Mouse (Mus musculus) heart, postnatal 4 days (tissue): Measurements from ENCODE around the gene Jdp2. TPM values are rescaled to one million over a fixed set of nuclear protein-coding genes. Genes with fewer than 3 reads are reported as not detected.

Experiments used
- DNase-seq: peaks from one replicate; pipeline ENCODE4 v3.0.0; 2021
- total RNA-seq, 2 experiments: library from RNA; stranded (reverse); gene quantifications; 2 replicates each; pipeline ENCODE4 v1.2.3; 2021

The Jdp2 gene
- total RNA-seq, 2 experiments from 2014 or later: 9.1 to 12.2 TPM

DNA sequence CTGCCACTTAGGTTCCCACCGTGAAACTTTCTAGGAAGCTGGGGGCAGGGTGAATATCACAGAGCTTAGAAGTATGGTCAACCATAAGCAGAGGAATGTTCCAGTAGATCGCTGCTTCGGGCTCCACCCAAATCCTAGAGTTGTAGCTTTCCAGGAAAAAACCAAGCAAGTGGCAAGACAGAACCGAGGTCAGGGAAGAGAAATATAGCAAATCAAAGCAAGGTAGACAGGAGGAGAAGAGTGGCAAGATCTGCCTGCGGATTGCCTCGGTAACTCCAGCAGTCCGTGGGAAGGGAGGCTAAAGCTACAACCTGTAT, 88.3 kb downstream of the Jdp2 start:
- DNase-seq: no peak

DNA sequence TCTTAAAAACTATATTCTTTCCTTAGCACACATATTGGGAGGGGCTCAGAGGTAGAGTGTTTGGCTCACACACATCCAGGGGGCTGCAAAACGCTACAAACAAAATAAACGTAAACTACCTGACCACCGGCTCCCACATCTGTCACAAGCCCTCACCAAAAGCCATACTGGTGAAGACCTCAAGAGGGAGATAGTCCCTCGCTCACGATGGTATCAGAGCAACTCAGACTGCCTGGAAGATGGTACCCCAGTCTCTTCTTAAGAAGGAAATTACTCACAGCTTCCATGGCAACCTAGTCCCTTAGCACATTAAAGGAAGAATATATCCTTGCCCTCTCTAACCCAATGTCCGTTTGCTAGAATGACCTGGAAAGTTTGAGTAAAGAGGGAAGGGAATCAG, 89.0 kb downstream of the Jdp2 start:
- DNase-seq: no peak

Other genes with a start within 250 kb of the Jdp2 start
- gene Tmed10, start 224.2 kb upstream of the Jdp2 start, total RNA-seq: 100 to 1,000 TPM; 195 to 196 TPM
- 1 to 10 TPM; 5.6 to 9.9 TPM for gene Fos, start 125.1 kb upstream of the Jdp2 start, total RNA-seq
- 1 to 10 TPM in 1 of 2 experiments, under 1 TPM in 1; 0.74 to 1.5 TPM for gene Batf, start 87.6 kb downstream of the Jdp2 start, total RNA-seq
- gene Flvcr2, start 147.5 kb downstream of the Jdp2 start, total RNA-seq: 1 to 10 TPM; 4.9 to 6.0 TPM
- gene Erg28, start 225.5 kb downstream of the Jdp2 start, total RNA-seq: 10 to 100 TPM; 15.2 to 19.0 TPM
- gene Ttll5, start 225.6 kb downstream of the Jdp2 start, total RNA-seq: 10 to 100 TPM; 16.8 to 17.9 TPM